Mouse (Mus musculus) megakaryocyte progenitor cell, adult 5-6 weeks (primary cell): ENCODE data around the gene Ntm. TPM values are rescaled to one million over a fixed set of nuclear protein-coding genes. Genes with fewer than 3 reads are reported as not detected.

Experiments used
- ATAC-seq: replicated peaks from 2 replicates; pipeline ENCODE4 v1.8.0; 2016; ENCODE audit warnings: mild to moderate bottlenecking, moderate TSS enrichment, inconsistent platforms; ENCODE audit not compliant: poor library complexity
- total RNA-seq, 2 experiments: library from RNA; stranded (forward) in 1 of 2; stranded (reverse) in 1 of 2; fragments of 157-497, 149-512 nt in 1 of 2; fragments of 200-1000 nt in 1 of 2; gene quantifications; 2 replicates each; pipeline versions ENCODE4 v1.2.3 to v1.2.4; 2015 to 2017

Ntm gene
- total RNA-seq, 2 experiments from 2014 or later: not detected

DNA sequence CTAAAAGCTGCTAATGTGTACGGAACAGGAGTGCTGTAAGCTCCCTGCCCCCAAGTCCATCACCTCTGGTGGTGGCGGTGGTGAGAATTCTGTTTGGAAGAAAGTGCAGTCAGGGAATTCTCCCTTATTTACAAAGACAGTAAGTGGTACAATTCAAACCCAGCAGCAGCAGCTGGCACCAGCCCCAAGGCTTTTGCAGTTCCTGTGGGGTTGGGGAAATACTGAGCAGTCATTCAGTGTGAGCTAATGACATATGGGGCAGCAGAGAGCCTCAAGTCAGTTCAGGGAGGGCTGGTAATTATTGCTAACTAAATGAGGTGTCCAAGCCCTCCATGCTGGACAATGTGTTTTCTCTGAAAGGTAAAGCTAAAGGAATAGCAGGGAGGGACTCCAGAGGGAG, 446.3 kb downstream of the Ntm start:
- no peak for ATAC-seq

DNA sequence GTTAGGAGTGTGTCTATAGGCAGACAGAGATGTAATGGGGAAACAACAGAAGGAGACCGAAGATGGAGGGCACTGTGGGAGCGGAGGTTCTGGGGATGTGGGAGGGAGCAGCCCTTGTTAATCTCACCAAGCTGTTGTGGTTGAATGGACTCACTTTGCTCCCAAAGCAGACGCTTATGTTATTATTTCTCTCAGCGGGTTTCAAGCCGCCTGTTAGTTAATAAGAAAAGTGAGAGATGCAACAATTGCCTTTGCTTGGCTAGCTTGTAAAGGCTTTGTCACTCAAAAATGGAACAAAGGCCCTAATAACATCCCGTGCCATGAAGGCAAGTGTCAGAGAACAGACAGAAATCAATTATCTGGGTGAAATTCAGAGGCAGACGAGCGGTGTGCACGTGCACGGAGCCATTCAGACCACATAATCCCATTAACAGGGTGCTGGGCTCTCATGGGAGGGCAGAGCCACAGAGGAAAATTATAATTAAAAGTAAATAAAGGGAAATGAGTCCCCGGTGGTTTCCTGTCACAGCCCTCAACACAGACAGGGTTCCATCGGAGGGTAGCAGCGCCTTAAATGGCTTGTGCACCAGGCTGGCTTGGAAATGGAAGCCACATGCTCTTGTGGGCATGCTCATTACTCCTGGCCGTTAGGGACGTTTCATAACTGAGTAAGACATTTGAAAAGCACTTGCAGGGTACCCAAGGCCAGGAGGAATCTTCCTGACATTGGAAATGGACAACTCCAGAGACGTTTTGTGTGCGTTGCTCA, 448.2 kb downstream of the Ntm start:
- ATAC-seq: no peak

GRCm38 (mm10) chr9:29496002-29496401, 466.9 kb downstream of the Ntm start:
- no peak for ATAC-seq

GRCm38 (mm10) chr9:29482272-29482671, 480.7 kb downstream of the Ntm start:
- no peak for ATAC-seq

- ATAC-seq: no peak
Observed at GRCm38 (mm10) chr9:29479051-29479450, 483.9 kb downstream of the Ntm start.

GRCm38 (mm10) chr9:29477219-29477618, 485.7 kb downstream of the Ntm start:
- ATAC-seq: no peak

DNA sequence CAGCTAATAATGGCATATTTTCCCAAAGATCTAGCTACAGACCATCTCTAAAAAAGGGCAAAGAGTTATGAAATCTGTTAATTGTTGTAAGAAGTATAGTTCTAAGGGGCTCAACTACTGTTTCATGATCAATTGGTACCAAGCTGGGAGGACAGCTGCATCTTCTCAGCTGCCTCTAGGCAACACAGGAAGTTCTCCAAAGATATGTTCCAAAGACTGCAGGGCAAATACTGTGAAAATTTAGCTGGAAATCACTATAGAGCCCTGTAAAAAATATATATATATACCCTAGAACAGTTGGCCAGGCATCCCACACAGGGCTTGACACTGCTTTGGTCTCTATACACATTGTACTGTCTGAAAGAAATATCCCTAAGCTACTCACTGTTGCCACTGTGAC, 489.5 kb downstream of the Ntm start:
- no peak for ATAC-seq

DNA sequence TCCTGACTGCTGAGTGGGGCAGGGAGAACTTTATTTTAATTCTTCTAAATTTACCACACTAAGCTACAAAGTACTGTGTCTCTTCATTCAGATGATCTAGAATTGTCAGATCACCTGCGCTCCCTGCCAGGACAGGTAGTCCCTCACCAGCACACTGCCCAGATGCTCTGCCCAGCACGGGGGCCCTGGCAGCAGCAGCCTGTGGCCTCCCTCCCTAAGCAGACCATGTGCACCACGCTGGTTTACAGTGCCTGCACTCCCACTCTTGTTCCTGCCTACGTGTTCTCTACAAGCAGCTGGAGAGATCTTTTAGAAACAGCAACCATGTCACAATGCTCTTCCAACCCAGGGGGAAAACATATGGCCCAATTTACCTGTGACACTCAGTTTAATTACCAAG, 490.7 kb downstream of the Ntm start:
- no peak for ATAC-seq

- ATAC-seq: no peak
Observed at GRCm38 (mm10) chr9:29464756-29465155, 498.2 kb downstream of the Ntm start.

GRCm38 (mm10) chr9:29462970-29463593, 499.9 kb downstream of the Ntm start:
- peak; percentile 42 for ATAC-seq

- no peak for ATAC-seq
Observed at GRCm38 (mm10) chr9:29457976-29458572, 504.9 kb downstream of the Ntm start.

DNA sequence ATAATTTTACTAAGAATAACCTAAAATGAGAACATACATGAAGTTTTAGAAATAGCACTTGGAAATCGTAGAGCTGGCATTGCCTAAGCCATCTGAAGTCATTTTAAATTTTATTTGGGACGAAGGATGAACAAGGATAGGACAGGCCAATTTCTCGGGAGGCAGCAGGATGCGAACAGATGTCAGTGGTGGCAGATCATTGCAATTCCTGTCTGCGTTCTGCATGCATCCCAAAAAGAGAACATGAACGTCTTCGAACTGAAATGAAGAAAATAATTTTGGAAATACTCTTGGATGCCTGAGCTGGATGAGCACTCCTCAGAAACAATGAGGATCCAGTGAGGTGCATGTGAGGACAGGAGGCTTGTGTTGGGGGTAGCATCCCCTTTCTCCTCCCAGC, 506.9 kb downstream of the Ntm start:
- no peak for ATAC-seq

GRCm38 (mm10) chr9:29451232-29451631, 511.7 kb downstream of the Ntm start:
- no peak for ATAC-seq

GRCm38 (mm10) chr9:29444001-29444400, 518.9 kb downstream of the Ntm start:
- ATAC-seq: no peak

GRCm38 (mm10) chr9:29439401-29439800, 523.5 kb downstream of the Ntm start:
- ATAC-seq: no peak

DNA sequence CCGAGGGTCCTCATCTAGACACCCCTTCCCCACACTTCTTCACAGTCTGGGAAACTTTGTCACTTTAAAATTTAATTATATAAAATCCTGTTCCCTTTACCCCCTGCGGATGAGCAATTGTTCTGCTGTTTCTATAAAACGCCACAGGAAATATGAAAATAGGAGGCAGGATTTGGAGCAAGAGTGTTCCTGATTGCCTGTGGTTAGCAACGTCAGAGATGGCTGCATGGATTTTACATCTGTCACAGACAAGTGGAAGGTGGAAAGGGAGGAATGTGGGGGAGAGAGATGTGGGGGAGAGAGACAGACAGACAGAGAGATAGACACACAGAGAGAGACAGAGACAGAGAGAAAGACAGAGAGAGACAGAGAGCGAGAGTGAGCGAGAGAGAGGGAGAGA, 528.3 kb downstream of the Ntm start:
- no peak for ATAC-seq

DNA sequence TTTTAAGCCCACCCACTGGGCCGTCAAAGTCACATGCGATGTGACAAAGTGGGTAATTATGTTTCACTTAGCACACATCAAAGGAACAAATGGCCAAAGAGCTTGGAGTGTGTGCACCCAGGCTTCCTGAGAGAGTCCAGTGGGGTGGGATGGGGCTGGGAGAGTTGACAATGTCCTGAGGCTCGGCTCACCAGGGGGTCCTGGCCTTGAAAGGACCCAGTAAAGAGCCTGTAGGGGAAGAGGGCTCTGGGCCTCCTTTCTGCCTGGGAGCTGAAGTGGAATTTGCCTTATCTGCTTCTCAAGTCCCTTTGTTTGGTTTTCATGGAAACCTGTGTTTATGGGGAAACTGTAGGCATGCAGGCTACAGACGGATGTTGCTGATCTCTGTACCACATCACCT, 529.0 kb downstream of the Ntm start:
- ATAC-seq: no peak

- ATAC-seq: no peak
Observed at GRCm38 (mm10) chr9:29433156-29433555, 529.8 kb downstream of the Ntm start.

- no peak for ATAC-seq
Observed at GRCm38 (mm10) chr9:29431590-29431989, 531.4 kb downstream of the Ntm start.

GRCm38 (mm10) chr9:29430189-29430588, 532.8 kb downstream of the Ntm start:
- no peak for ATAC-seq

GRCm38 (mm10) chr9:29428322-29428721, 534.6 kb downstream of the Ntm start:
- ATAC-seq: no peak

DNA sequence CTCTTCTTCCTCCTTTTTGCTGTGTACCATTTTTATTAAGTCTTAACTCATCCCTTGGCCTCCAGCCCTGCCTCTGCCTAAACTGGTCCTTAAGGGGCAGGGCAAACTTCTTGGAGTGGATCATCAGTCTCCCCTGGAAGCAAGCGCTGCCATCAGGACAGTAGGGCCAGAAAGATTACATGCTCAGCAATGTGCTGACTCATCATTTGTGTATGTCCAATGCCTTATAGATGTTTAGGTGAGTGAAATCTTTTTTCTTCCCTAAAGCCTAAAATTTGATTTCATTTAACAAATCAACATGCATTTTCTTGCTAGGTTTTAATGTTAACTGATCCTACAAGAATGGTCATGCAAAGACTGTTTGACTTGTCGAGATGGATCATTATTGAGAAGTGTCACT, 536.7 kb downstream of the Ntm start:
- no peak for ATAC-seq
